Mouse (Mus musculus): Measurements from ENCODE around the gene Bhlhe23. TPM values are rescaled to one million over a fixed set of nuclear protein-coding genes. Genes with fewer than 3 reads are reported as not detected.

Gene Bhlhe23
- polyA plus RNA-seq, 1 experiment from 2014 or later, result 0.08 TPM

DNA sequence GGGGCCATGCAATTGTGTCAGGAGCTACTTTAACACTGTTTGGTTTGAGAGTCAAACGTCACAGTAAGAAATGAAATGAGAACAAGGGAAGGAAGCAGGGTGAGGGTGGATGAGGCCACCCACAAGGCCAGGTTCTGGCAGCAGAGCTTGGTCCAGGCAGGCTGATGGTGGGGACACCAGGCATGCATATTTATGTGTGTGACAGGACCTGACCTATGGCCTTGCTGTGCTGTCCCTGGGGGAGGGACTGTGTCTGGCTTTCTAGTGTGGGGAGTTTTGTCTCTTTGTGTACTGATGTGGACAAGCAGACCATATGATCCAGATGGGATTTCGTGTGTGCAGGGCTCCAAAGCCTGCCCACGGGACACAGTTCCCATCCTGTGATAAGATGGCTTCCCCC is 18.9 kb upstream of the Bhlhe23 start:
- H3K36me3 ChIP-seq, result no peaks in the 10 kb centered on the region
- no peak overlapping the region for H3K27ac ChIP-seq
- no peak overlapping the region for H3K9ac ChIP-seq
- H3K4me3 ChIP-seq (replicated peaks), result no peak overlapping the region
- 58% methylated on average over 3 of the region's 3 CpGs for WGBS
- peaks cover 5% of the 10 kb centered on the region; the same call in 1 of the 2 replicates for H3K27me3 ChIP-seq (replicated peaks)
- no peaks in the 10 kb centered on the region for H3K4me1 ChIP-seq
- no peaks in the 10 kb centered on the region for H3K9me3 ChIP-seq
- ATAC-seq (ENCODE audit: insufficient read depth, low FRiP score, low read depth), result no peak
- H3K4me2 ChIP-seq, result no peak overlapping the region

DNA sequence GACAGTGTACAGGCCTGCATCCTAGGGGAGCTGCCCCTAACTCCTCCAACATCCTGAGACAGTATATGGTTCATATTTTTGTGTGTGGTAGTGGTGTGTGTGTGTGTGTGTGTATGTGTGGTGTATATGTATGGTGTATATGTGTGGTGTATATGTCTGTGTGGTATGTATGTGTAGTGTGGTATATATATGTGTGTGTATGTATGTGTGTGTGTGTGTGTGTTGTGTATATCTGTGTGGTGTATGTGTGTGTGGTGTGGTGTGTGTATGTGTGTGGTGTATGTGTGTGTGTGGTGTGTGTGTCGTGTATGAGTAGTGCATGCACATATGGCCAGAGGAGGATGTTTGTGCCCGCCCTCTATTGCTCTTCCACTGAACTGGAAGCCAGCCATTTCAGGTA is 17.7 kb upstream of the Bhlhe23 start:
- H3K9me3 ChIP-seq, result no peaks in the 10 kb centered on the region
- H3K27me3 ChIP-seq (replicated peaks), result peaks cover 13% of the 10 kb centered on the region; the same call in 1 of the 2 replicates
- no peak overlapping the region for H3K9ac ChIP-seq
- H3K4me2 ChIP-seq, result no peak overlapping the region
- WGBS, result 83% methylated on average over 2 of the region's 2 CpGs
- ATAC-seq (ENCODE audit: insufficient read depth, low FRiP score, low read depth), result 0 out of 2 replicates have a peak, but pooled peaks have one; percentile 39
- no peaks in the 10 kb centered on the region for H3K4me1 ChIP-seq
- no peaks in the 10 kb centered on the region for H3K36me3 ChIP-seq
- no peak overlapping the region for H3K27ac ChIP-seq
- H3K4me3 ChIP-seq (replicated peaks), result no peak overlapping the region

DNA sequence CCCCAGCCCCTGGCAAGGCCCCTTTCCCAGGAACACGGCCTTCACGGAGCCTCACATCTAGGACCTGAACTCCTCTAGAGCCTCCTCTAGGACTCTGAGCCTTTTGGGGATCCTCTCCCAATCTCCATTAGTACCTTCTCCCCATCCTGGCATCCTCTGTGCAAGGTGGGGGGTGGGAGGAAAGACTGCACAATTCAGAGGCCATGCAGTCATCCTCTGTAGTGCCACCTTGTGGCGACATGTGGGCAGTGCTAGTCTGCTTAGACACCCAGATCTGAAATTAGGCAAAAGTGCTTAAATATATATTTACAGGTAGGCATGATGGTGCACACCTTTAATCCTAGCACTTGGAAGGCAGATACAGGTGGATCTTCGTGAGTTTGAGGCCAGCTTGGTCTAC is 15.0 kb upstream of the Bhlhe23 start:
- Histone ChIP-seq H3K27me3 (replicated peaks) (peaks cover 21% of the 10 kb centered on the region; the same call in 1 of the 2 replicates), H3K4me1 (no peaks in the 10 kb centered on the region), H3K9ac (no peak overlapping the region), H3K9me3 (no peaks in the 10 kb centered on the region), H3K4me3 (replicated peaks) (no peak overlapping the region), H3K27ac (no peak overlapping the region), H3K4me2 (no peak overlapping the region), H3K36me3 (no peaks in the 10 kb centered on the region)
- WGBS, result 46% methylated on average over 4 of the region's 4 CpGs
- no peak for ATAC-seq (ENCODE audit: insufficient read depth, low FRiP score, low read depth)

DNA sequence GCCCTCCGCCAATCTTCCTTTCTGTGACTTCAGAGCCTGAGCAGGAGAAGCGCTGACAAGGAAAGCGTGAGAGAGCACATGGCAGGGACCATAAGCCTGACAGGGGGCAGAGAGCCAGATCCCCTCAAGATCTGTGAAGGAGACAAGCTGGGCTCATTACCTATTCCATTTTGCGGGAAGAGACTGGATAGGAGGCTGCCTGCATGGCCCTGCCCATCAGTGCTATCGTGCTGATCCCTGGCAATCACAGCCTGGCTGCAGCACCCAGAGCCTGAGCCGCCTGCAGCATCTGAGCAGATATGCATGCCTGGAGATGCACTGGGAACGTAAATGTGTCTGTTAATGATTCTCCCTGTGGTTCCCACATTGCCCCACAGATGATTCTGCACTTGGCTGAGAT is 12.1 kb upstream of the Bhlhe23 start:
- Histone ChIP-seq H3K9me3 (no peaks in the 10 kb centered on the region), H3K27ac (no peak overlapping the region), H3K4me1 (no peaks in the 10 kb centered on the region), H3K36me3 (no peaks in the 10 kb centered on the region), H3K9ac (no peak overlapping the region), H3K4me3 (replicated peaks) (no peak overlapping the region), H3K4me2 (no peak overlapping the region), H3K27me3 (replicated peaks) (peaks cover 21% of the 10 kb centered on the region; the same call in 1 of the 2 replicates)
- WGBS, result 10% methylated on average over 5 of the region's 7 CpGs
- no peak for ATAC-seq (ENCODE audit: insufficient read depth, low FRiP score, low read depth)

DNA sequence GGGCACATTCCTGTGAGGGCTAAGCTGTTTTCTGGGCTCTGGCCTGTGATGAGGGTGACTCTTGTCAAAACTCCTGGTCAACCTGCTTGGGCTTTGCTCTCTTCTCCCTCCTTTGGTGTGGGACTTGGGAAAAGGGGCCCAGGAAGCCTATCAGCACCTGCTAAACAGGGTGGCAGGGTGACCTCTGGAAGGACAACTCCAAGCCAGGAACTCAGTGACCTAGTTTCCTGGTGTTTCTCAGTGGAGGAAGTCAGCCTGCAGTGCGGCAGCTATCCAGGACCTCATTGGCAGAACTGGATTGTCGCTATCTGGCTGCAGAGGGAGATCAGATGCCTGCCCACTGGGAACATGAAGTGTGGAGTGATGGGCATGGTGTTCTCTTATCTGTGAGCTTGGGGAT is 11.7 kb upstream of the Bhlhe23 start:
- WGBS, result 22% methylated on average over 2 of the region's 2 CpGs

DNA sequence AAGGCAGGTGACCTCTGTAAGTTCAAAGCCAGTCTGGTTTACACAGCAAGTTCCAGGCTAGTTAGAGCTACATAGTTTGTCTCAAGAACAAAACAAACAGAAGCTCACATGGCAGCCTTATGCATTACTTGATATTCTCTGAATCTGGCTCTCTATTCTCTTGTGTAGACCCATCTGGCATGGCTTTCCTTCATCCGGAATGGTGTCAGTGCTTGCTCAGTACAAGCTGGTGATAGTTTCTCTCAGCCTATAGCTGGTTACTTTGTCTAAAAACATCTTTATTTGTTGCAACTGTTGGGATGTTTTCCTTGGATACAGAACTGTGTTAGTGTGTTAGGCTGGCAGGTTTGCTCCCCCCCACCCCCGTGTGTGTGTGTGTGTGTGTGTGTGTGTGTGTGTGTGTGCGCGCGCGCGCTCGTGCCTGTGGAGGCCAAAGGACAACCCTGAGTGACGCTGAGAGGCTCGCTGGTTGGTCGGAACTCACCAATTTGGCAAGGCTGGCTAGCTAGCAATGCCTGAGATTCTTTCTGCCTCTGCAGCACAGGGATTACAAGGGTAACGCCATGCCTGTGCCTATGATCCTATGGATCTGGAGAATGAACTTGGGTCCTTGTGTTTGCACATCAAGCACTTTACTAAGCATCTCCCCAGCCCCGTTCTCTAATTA is 11.0 kb upstream of the Bhlhe23 start:
- no peak for ATAC-seq (ENCODE audit: insufficient read depth, low FRiP score, low read depth)
- peaks cover 21% of the 10 kb centered on the region; the same call in 1 of the 2 replicates for H3K27me3 ChIP-seq (replicated peaks)
- H3K9ac ChIP-seq, result no peak overlapping the region
- 68% methylated on average over 13 of the region's 13 CpGs for WGBS
- H3K4me1 ChIP-seq, result no peaks in the 10 kb centered on the region
- no peak overlapping the region for H3K4me2 ChIP-seq
- no peaks in the 10 kb centered on the region for H3K36me3 ChIP-seq
- no peak overlapping the region for H3K27ac ChIP-seq
- H3K9me3 ChIP-seq, result no peaks in the 10 kb centered on the region
- H3K4me3 ChIP-seq (replicated peaks), result no peak overlapping the region

More for the DNA sequence above, 11.7 kb upstream of the Bhlhe23 start:
- Histone ChIP-seq H3K4me3 (replicated peaks) (no peak overlapping the region), H3K9ac (no peak overlapping the region), H3K27me3 (replicated peaks) (peaks cover 21% of the 10 kb centered on the region; the same call in 1 of the 2 replicates), H3K27ac (no peak overlapping the region), H3K36me3 (no peaks in the 10 kb centered on the region), H3K9me3 (no peaks in the 10 kb centered on the region), H3K4me2 (no peak overlapping the region), H3K4me1 (no peaks in the 10 kb centered on the region)
- no peak for ATAC-seq (ENCODE audit: insufficient read depth, low FRiP score, low read depth)

DNA sequence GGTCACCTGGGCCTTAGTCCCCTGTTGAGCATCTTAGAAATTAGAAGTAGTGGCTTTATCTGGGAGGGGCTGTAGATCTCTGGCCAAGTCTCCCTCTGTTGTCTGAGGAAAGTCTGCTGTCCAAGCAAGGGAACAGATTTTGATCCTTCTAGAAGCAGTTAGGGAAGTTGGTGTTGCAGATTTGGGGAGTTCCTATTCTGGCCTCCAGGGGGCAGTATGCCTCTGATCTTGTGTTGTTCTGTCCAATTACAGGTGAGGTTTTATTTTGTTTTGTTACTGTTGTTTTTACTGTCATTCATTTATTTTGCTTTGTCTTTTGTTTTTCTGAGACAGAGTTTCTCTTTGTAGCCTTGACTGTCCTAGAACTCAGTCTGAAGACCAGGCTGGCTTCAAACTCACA is 10.0 kb upstream of the Bhlhe23 start:
- H3K27me3 ChIP-seq (replicated peaks), result peaks cover 23% of the 10 kb centered on the region
- H3K4me2 ChIP-seq, result no peak overlapping the region
- no peak overlapping the region for H3K27ac ChIP-seq
- H3K9me3 ChIP-seq, result no peaks in the 10 kb centered on the region
- no peak overlapping the region for H3K9ac ChIP-seq
- ATAC-seq (ENCODE audit: insufficient read depth, low FRiP score, low read depth), result no peak
- H3K4me1 ChIP-seq, result no peaks in the 10 kb centered on the region
- H3K4me3 ChIP-seq (replicated peaks), result no peak overlapping the region
- no peaks in the 10 kb centered on the region for H3K36me3 ChIP-seq

DNA sequence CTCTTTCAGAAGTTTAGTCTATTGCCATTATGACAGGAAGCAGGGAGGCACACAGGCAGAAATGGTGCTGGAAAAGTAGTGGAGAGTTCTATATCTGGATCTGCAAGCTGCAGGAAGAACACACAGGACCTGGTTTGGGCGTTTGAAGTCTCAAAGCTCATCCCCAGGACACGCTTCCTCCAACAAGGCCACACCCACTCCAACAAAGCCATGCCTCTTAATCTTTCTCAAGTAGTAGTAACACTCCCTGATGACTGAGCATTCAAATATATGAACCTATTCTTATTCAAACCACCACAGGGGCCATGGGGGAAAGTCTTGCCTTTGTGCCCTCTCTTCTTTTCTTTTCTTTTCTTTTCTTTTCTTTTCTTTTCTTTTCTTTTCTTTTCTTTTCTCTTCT is 3.6 kb upstream of the Bhlhe23 start:
- H3K9me3 ChIP-seq, result no peaks in the 10 kb centered on the region
- no peak overlapping the region for H3K4me3 ChIP-seq (replicated peaks)
- 0 out of 2 replicates have a peak, but pooled peaks cover 4% of the 10 kb centered on the region for H3K4me1 ChIP-seq
- no peak for ATAC-seq (ENCODE audit: insufficient read depth, low FRiP score, low read depth)
- 7% methylated on average over 2 of the region's 2 CpGs for WGBS
- H3K4me2 ChIP-seq, result no peak overlapping the region
- no peak overlapping the region for H3K27ac ChIP-seq
- H3K9ac ChIP-seq, result no peak overlapping the region
- H3K36me3 ChIP-seq, result no peaks in the 10 kb centered on the region
- peaks cover 56% of the 10 kb centered on the region for H3K27me3 ChIP-seq (replicated peaks)

DNA sequence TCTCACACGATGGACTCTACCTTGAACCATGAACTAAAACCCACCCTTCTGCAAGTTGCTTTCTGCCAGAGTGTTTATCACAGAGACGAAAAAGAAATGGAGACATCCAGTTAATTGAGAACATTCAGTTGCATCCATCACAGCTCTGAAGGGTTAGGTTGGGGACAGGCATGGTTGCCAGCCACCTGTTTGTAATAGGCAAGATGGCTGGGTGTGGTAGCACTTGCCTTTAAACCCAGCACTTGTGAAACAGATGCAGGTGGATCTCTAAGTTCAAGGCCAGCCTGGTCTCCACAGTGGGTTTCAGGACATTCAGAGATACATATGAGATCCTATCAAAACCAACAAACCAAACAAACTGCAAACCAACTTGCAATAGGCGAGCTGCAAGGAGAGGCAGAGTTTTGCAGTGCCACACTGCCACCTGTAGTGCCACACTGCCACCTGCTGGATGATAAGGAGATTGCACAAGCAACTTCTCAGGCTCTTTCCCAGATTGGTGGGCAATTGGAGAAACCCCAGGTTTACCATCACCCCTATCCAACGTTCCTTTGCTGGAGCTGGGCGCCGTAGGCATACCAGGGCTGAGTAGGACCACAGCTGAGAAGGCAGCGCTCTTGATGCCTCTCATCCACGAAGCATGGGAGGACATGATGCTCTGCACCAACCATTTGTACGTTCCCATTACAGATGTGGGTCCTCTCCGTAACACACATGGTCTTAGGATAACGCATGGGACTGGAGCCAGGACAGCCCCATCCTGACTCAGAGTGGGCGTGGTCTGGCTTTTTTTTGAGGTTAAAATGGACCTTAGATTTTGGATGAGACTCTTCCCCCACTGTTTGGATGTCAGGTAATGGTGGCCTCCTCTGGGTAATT is 2.8 kb upstream of the Bhlhe23 start:
- Histone ChIP-seq H3K4me2 (no peak overlapping the region), H3K27ac (no peak overlapping the region), H3K9me3 (no peaks in the 10 kb centered on the region), H3K36me3 (no peaks in the 10 kb centered on the region), H3K27me3 (replicated peaks) (peaks cover 63% of the 10 kb centered on the region), H3K4me3 (replicated peaks) (no peak overlapping the region), H3K4me1 (0 out of 2 replicates have a peak, but pooled peaks cover 4% of the 10 kb centered on the region), H3K9ac (no peak overlapping the region)
- 25% methylated on average over 12 of the region's 12 CpGs for WGBS
- no peak for ATAC-seq (ENCODE audit: insufficient read depth, low FRiP score, low read depth)

DNA sequence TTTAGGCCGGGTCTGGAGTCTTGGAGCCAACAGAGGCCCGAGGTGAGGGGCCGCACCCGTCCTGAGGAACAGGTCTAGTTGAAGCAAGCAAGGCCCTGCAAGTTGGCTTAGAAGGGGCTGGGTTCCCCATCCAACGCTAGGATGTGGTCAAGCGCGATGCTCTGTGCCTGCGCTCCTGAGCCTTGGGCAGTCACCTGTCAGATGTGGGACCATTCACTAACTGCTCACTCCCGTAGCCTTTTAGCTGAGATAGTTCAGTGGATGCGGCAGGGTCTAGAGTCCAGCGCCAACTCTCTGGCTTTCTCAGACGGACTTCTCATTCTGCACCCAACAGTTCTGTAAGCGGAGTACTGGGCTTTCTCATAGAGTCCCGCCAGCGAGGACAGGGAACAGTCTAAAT is 1.1 kb downstream of the Bhlhe23 start:
- no peak overlapping the region for H3K4me2 ChIP-seq
- H3K36me3 ChIP-seq, result no peaks in the 10 kb centered on the region
- H3K4me1 ChIP-seq, result 0 out of 2 replicates have a peak, but pooled peaks cover 4% of the 10 kb centered on the region
- 4% methylated on average over 15 of the region's 15 CpGs for WGBS
- H3K4me3 ChIP-seq (replicated peaks), result no peak overlapping the region
- H3K27ac ChIP-seq, result no peak overlapping the region
- peaks cover 80% of the 10 kb centered on the region for H3K27me3 ChIP-seq (replicated peaks)
- no peak for ATAC-seq (ENCODE audit: insufficient read depth, low FRiP score, low read depth)
- H3K9me3 ChIP-seq, result no peaks in the 10 kb centered on the region
- H3K9ac ChIP-seq, result no peak overlapping the region

DNA sequence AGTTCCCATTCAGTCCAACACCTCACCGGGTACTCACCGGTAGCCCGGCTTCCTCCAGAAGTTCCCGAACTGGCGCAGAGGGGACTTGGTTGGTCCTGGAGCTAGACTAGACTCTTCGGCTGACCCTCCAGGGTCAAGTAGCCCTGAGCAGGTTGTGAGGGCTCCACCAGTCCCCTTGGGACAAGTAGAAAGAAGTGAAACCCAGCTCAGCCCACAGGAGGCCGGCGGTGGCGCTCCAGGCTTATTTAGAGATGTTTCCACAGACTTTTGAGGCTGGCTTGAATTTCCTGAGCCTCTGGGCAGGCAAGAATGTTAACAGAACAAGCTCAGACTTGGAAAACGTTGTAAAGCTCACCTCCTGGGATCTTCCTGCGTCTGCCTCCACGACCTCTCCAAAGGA is 1.5 kb downstream of the Bhlhe23 start:
- no peak for ATAC-seq (ENCODE audit: insufficient read depth, low FRiP score, low read depth)
- 0 out of 2 replicates have a peak, but pooled peaks cover 4% of the 10 kb centered on the region for H3K4me1 ChIP-seq
- no peak overlapping the region for H3K9ac ChIP-seq
- H3K4me3 ChIP-seq (replicated peaks), result no peak overlapping the region
- WGBS, result 4% methylated on average over 12 of the region's 12 CpGs
- no peaks in the 10 kb centered on the region for H3K36me3 ChIP-seq
- H3K27me3 ChIP-seq (replicated peaks), result peaks cover 83% of the 10 kb centered on the region
- H3K27ac ChIP-seq, result no peak overlapping the region
- H3K4me2 ChIP-seq, result no peak overlapping the region
- H3K9me3 ChIP-seq, result no peaks in the 10 kb centered on the region

DNA sequence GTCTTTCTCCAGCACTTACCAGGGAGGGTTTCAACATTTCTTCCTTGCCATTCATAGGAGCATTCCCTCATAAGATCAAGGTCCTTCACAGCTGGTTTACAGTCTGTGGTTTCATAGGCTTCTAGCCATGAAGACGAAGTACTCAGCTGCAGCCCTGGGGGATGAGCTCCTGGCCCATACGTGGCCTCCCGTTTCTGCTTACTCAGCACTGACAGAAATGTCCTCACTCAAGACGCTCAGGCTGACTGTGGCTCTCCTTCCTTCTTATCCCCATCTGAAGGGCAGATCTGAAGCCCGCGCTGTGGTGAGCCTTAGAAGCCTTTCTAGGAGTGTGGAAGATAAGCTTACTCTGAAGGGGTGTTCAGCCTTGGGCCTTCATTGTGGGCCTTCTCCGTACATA is 11.0 kb downstream of the Bhlhe23 start:
- H3K9ac ChIP-seq, result no peak overlapping the region
- 0 out of 2 replicates have a peak, but pooled peaks cover 5% of the 10 kb centered on the region for H3K27me3 ChIP-seq (replicated peaks)
- no peak for ATAC-seq (ENCODE audit: insufficient read depth, low FRiP score, low read depth)
- H3K4me2 ChIP-seq, result no peak overlapping the region
- no peaks in the 10 kb centered on the region for H3K36me3 ChIP-seq
- 66% methylated on average over 7 of the region's 7 CpGs for WGBS
- H3K4me3 ChIP-seq (replicated peaks), result no peak overlapping the region
- H3K27ac ChIP-seq, result no peak overlapping the region
- no peaks in the 10 kb centered on the region for H3K9me3 ChIP-seq
- no peaks in the 10 kb centered on the region for H3K4me1 ChIP-seq

Measured in stomach, embryonic 15.5 days (tissue).